Mouse (Mus musculus): ENCODE results near the gene Manba. TPM values are rescaled to one million over a fixed set of nuclear protein-coding genes. Genes with fewer than 3 reads are reported as not detected.

Gene Manba
- polyA plus RNA-seq, 2 experiments: 4.2 to 6.5 TPM

DNA sequence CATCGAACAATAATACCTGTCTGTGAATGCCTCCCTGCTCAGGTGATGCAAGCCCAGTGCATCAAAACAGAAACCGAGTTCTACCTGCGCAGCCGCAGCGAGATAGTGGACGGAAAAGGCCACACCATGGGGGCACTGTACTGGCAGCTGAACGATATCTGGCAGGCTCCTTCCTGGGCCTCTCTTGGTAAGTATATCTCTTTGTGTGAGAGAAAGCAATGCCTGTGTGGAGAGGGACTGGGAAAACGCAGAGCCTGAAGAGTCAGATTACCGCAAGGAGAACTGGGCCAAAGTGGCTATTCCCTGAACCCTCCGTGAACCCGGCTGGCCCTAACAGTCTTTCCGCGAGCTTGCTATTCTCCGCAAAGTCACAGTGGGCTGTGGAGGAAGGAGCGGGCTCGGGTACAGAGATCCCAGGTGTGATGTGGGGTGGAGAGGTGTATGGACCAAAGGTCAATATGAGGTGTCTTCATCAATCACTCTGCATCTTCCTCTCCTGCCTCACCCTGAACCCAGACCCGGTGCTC lies 77.8 kb downstream of the Manba start:
- Histone ChIP-seq H3K4me3 (replicated peaks; ENCODE audit: low read length) (no peak overlapping the region), H3K27me3 (ENCODE audit: control insufficient read depth, insufficient read depth, low read length) (no peaks in the 10 kb centered on the region), H3K9me3 (ENCODE audit: control insufficient read depth, low read length) (no peaks in the 10 kb centered on the region), H3K36me3 (ENCODE audit: control insufficient read depth, insufficient read depth, low read length) (no peaks in the 10 kb centered on the region), H3K4me2 (replicated peaks; ENCODE audit: low read depth, low read length, severe bottlenecking) (no peak overlapping the region), H3K9ac (ENCODE audit: low read depth, low read length, severe bottlenecking) (no peak overlapping the region), H3K4me1 (ENCODE audit: control insufficient read depth, insufficient read depth, low read length) (no peaks in the 10 kb centered on the region), H3K27ac (replicated peaks; ENCODE audit: low read depth, low read length) (no peak overlapping the region)
- DNase-seq (ENCODE audit: low spot score): no peak
- ATAC-seq (ENCODE audit: low FRiP score, low read depth): peak; percentile 37; the same call in 1 of the 2 replicates
- WGBS: 80% methylated on average over 17 of the region's 17 CpGs
- TF ChIP-seq POLR2A (IDR thresholded peaks at IDR 0.05; ENCODE audit: borderline replicate concordance, extremely low read depth, insufficient read depth, insufficient read length): no peak

- Histone ChIP-seq H3K4me3 (replicated peaks; ENCODE audit: low read length) (no peak overlapping the region), H3K4me2 (replicated peaks; ENCODE audit: low read depth, low read length, severe bottlenecking) (no peak overlapping the region), H3K27ac (replicated peaks; ENCODE audit: low read depth, low read length) (no peak overlapping the region), H3K36me3 (ENCODE audit: control insufficient read depth, insufficient read depth, low read length) (no peaks in the 10 kb centered on the region), H3K4me1 (ENCODE audit: control insufficient read depth, insufficient read depth, low read length) (no peaks in the 10 kb centered on the region), H3K9ac (ENCODE audit: low read depth, low read length, severe bottlenecking) (no peak overlapping the region), H3K27me3 (ENCODE audit: control insufficient read depth, insufficient read depth, low read length) (no peaks in the 10 kb centered on the region), H3K9me3 (ENCODE audit: control insufficient read depth, low read length) (no peaks in the 10 kb centered on the region)
- DNase-seq (ENCODE audit: low spot score) (no peak), ATAC-seq (ENCODE audit: low FRiP score, low read depth) (no peak)
- no peak for TF ChIP-seq POLR2A (IDR thresholded peaks at IDR 0.05; ENCODE audit: borderline replicate concordance, extremely low read depth, insufficient read depth, insufficient read length)
- 78% methylated on average over 9 of the region's 9 CpGs for WGBS
Measured at GRCm38 (mm10) chr3:135564706-135565105, 79.3 kb downstream of the Manba start.

GRCm38 (mm10) chr3:135565306-135565705 lies 79.9 kb downstream of the Manba start:
- Histone ChIP-seq H3K9me3 (ENCODE audit: control insufficient read depth, low read length) (no peaks in the 10 kb centered on the region), H3K4me3 (replicated peaks; ENCODE audit: low read length) (no peak overlapping the region), H3K27me3 (ENCODE audit: control insufficient read depth, insufficient read depth, low read length) (no peaks in the 10 kb centered on the region), H3K4me1 (ENCODE audit: control insufficient read depth, insufficient read depth, low read length) (no peaks in the 10 kb centered on the region), H3K27ac (replicated peaks; ENCODE audit: low read depth, low read length) (no peak overlapping the region), H3K9ac (ENCODE audit: low read depth, low read length, severe bottlenecking) (no peak overlapping the region), H3K4me2 (replicated peaks; ENCODE audit: low read depth, low read length, severe bottlenecking) (no peak overlapping the region), H3K36me3 (ENCODE audit: control insufficient read depth, insufficient read depth, low read length) (no peaks in the 10 kb centered on the region)
- no peak for ATAC-seq (ENCODE audit: low FRiP score, low read depth)
- 79% methylated on average over 4 of the region's 4 CpGs for WGBS
- no peak for TF ChIP-seq POLR2A (IDR thresholded peaks at IDR 0.05; ENCODE audit: borderline replicate concordance, extremely low read depth, insufficient read depth, insufficient read length)
- DNase-seq (ENCODE audit: low spot score): no peak

GRCm38 (mm10) chr3:135567888-135568287 lies 82.5 kb downstream of the Manba start:
- no peaks in the 10 kb centered on the region for H3K9me3 ChIP-seq (ENCODE audit: control insufficient read depth, low read length)
- no peak for ATAC-seq (ENCODE audit: low FRiP score, low read depth)
- H3K36me3 ChIP-seq (ENCODE audit: control insufficient read depth, insufficient read depth, low read length): no peaks in the 10 kb centered on the region
- no peak for DNase-seq (ENCODE audit: low spot score)
- H3K4me1 ChIP-seq (ENCODE audit: control insufficient read depth, insufficient read depth, low read length): no peaks in the 10 kb centered on the region
- no peak for TF ChIP-seq POLR2A (IDR thresholded peaks at IDR 0.05; ENCODE audit: borderline replicate concordance, extremely low read depth, insufficient read depth, insufficient read length)
- no peak overlapping the region for H3K9ac ChIP-seq (ENCODE audit: low read depth, low read length, severe bottlenecking)
- no peak overlapping the region for H3K4me2 ChIP-seq (replicated peaks; ENCODE audit: low read depth, low read length, severe bottlenecking)
- H3K27ac ChIP-seq (replicated peaks; ENCODE audit: low read depth, low read length): no peak overlapping the region
- 73% methylated on average over 6 of the region's 6 CpGs for WGBS
- no peaks in the 10 kb centered on the region for H3K27me3 ChIP-seq (ENCODE audit: control insufficient read depth, insufficient read depth, low read length)
- no peak overlapping the region for H3K4me3 ChIP-seq (replicated peaks; ENCODE audit: low read length)

GRCm38 (mm10) chr3:135568633-135569032 lies 83.2 kb downstream of the Manba start:
- TF ChIP-seq POLR2A (IDR thresholded peaks at IDR 0.05; ENCODE audit: borderline replicate concordance, extremely low read depth, insufficient read depth, insufficient read length): no peak
- DNase-seq (ENCODE audit: low spot score) (no peak), ATAC-seq (ENCODE audit: low FRiP score, low read depth) (no peak)
- no peaks in the 10 kb centered on the region for H3K27me3 ChIP-seq (ENCODE audit: control insufficient read depth, insufficient read depth, low read length)
- no peak overlapping the region for H3K9ac ChIP-seq (ENCODE audit: low read depth, low read length, severe bottlenecking)
- H3K27ac ChIP-seq (replicated peaks; ENCODE audit: low read depth, low read length): no peak overlapping the region
- no peaks in the 10 kb centered on the region for H3K9me3 ChIP-seq (ENCODE audit: control insufficient read depth, low read length)
- no peak overlapping the region for H3K4me2 ChIP-seq (replicated peaks; ENCODE audit: low read depth, low read length, severe bottlenecking)
- H3K4me3 ChIP-seq (replicated peaks; ENCODE audit: low read length): no peak overlapping the region
- no peaks in the 10 kb centered on the region for H3K36me3 ChIP-seq (ENCODE audit: control insufficient read depth, insufficient read depth, low read length)
- H3K4me1 ChIP-seq (ENCODE audit: control insufficient read depth, insufficient read depth, low read length): no peaks in the 10 kb centered on the region
- 68% methylated on average over 5 of the region's 5 CpGs for WGBS

GRCm38 (mm10) chr3:135571540-135571939 lies 86.1 kb downstream of the Manba start:
- no peak overlapping the region for H3K4me3 ChIP-seq (replicated peaks; ENCODE audit: low read length)
- H3K36me3 ChIP-seq (ENCODE audit: control insufficient read depth, insufficient read depth, low read length): no peaks in the 10 kb centered on the region
- no peaks in the 10 kb centered on the region for H3K27me3 ChIP-seq (ENCODE audit: control insufficient read depth, insufficient read depth, low read length)
- no peak overlapping the region for H3K4me2 ChIP-seq (replicated peaks; ENCODE audit: low read depth, low read length, severe bottlenecking)
- H3K9me3 ChIP-seq (ENCODE audit: control insufficient read depth, low read length): no peaks in the 10 kb centered on the region
- ATAC-seq (ENCODE audit: low FRiP score, low read depth): no peak
- no peaks in the 10 kb centered on the region for H3K4me1 ChIP-seq (ENCODE audit: control insufficient read depth, insufficient read depth, low read length)
- no peak overlapping the region for H3K27ac ChIP-seq (replicated peaks; ENCODE audit: low read depth, low read length)
- 64% methylated on average over 13 of the region's 13 CpGs for whole genome bisulfite sequencing
- DNase-seq (ENCODE audit: low spot score): no peak
- no peak overlapping the region for H3K9ac ChIP-seq (ENCODE audit: low read depth, low read length, severe bottlenecking)
- no peak for TF ChIP-seq POLR2A (IDR thresholded peaks at IDR 0.05; ENCODE audit: borderline replicate concordance, extremely low read depth, insufficient read depth, insufficient read length)
